Mouse (Mus musculus) lung, adult 2 months (tissue): ENCODE measurements at regions not wholly inside any gene's neighbourhood (a gene's known extent, or its start where the extent isn't known, plus 50 kb on each side); places are given as distances from the start of the nearest gene placed in this dataset.

Experiments used
- DNase-seq: peaks from one replicate; pipeline ENCODE4 v3.0.0; 2022
- H3K4me1 ChIP-seq: fragments of 200-500 bp; 2 replicates; pipeline ENCODE4 v1.6.1; 2011; ENCODE audit warnings: low read length; ENCODE audit not compliant: control insufficient read depth, insufficient read depth
- H3K4me3 ChIP-seq: fragments of 200-500 bp; replicated peaks from 2 replicates; pipeline ENCODE3; 2011; ENCODE audit warnings: low read depth, mild to moderate bottlenecking, control low read depth, low read length; ENCODE audit errors: extremely low read depth
- CTCF ChIP-seq: fragments of 200-500 bp; IDR thresholded peaks from 2 replicates; pipeline ENCODE4 v1.5.1; 2011; ENCODE audit warnings: mild to moderate bottlenecking, low read length, control low read depth; ENCODE audit not compliant: insufficient read depth
- POLR2A ChIP-seq: fragments of 200-500 bp; IDR thresholded peaks from 2 replicates; pipeline ENCODE4 v1.6.1; 2011; ENCODE audit warnings: low read depth, mild to moderate bottlenecking, control low read depth, low read length, borderline replicate concordance; ENCODE audit errors: extremely low read depth
- WGBS: fragments of 180-500 bp; shearing (Covaris S2); methylation state at CpG from one replicate; pipeline ENCODE4 v1.1.7; 2018; 5-methylcytosine and 5-hydroxymethylcytosine counted together

DNA sequence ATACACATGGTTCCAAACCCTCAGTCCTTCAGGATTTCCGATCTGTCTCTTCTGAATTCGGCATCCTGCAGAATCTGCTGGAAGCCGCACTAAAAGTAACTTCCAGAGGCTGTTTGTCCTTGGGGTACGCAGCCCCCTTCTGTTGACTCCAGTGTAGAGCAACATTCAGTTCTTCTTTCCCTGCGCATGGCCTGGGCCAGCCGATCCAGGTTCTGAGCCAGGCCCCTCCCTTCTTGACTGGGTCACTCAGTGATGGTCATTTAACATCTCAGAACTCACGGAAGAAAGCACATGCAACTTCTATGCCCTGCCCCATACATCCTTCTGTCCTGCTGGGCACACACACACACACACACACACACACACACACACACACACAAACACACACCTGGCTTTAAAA lies 185.5 kb upstream of the Igsf21 start:
- no peak overlapping the region for H3K4me3 ChIP-seq
- 62% methylated on average over 7 of the region's 7 CpGs for WGBS
- DNase-seq, result no peak
- H3K4me1 ChIP-seq, result no peaks in the 10 kb centered on the region
- no peak for TF ChIP-seq POLR2A

DNA sequence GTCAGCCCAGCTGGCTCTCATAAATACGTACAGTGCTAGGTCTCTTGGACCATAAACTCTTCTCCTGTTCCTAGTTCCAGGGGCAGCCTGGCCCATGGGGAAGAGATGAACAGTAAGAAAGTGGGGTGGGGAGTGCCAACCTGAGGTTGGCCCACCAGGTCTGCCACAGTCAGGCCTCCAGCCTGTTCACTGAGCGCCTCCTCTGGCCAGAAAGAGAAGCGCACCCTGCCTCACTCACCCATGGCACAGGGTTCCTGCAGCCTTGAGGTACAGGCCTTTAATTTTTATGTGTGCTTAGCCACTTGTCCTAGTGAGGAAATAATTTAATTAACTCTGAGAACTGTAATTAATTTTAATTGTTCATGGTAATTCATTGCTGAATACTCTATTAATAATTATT lies 180.5 kb upstream of the Igsf21 start:
- no peak for DNase-seq
- no peaks in the 10 kb centered on the region for H3K4me1 ChIP-seq
- TF ChIP-seq POLR2A (no peak), CTCF (no peak)
- H3K4me3 ChIP-seq, result no peak overlapping the region
- WGBS, result 81% methylated on average over 3 of the region's 3 CpGs

DNA sequence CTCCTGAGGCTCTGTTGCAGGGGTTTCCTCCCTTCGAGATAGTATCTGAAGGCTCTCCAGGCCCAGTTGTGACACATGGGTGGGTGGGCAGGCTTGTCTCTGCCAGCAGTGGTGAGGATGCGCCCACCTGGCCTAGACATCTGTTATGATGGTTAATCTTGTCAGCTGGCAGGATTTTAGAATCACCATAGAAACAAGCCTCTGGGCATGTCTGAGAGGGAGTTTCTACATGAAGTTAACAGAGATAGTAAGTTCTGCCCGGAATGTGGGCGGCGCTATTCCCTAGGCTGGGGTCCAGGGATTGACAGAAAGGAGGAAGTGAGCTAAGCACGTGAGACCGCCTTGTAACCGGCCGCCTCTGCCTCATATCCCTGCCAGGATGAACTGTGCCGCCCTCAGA lies 177.2 kb upstream of the Igsf21 start:
- H3K4me1 ChIP-seq, result no peaks in the 10 kb centered on the region
- TF ChIP-seq CTCF (no peak), POLR2A (no peak)
- no peak overlapping the region for H3K4me3 ChIP-seq
- no peak for DNase-seq
- 85% methylated on average over 10 of the region's 10 CpGs for WGBS

DNA sequence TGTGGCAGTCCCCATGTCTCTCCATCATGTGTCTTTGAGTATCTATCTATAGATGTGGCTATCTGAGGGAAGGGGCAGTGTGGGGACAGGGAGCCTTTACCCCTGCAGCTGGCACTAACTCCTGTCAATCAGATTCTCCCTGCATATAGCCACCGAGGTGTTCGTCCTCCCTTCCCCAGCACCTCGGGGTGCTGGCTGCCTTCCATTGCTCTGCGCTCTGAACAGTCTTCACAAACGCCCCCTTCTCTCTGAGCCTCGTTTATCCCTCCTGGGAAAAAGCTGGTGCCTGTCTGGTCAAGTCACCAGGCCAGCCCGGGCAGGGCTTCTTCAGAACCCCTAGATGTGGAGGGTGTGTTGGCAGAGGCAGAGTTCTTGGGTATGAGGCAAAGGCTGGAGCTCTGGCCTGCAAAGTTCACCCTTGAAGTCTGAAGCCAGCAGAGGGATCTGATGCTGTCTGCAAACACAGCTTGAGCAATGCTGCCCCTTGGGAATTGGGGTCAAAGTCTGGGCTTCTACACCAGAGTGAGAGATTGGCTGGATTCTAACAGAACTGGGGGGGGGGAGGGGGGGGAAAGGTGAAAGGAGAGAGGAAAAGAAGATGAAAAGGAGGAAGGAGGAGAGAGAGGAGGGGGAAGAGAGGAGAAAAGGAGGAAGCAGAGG lies 175.5 kb upstream of the Igsf21 start:
- no peak for DNase-seq
- 46% methylated on average over 7 of the region's 7 CpGs for WGBS
- TF ChIP-seq POLR2A (no peak), CTCF (no peak)
- Histone ChIP-seq H3K4me3 (no peak overlapping the region), H3K4me1 (no peaks in the 10 kb centered on the region)

DNA sequence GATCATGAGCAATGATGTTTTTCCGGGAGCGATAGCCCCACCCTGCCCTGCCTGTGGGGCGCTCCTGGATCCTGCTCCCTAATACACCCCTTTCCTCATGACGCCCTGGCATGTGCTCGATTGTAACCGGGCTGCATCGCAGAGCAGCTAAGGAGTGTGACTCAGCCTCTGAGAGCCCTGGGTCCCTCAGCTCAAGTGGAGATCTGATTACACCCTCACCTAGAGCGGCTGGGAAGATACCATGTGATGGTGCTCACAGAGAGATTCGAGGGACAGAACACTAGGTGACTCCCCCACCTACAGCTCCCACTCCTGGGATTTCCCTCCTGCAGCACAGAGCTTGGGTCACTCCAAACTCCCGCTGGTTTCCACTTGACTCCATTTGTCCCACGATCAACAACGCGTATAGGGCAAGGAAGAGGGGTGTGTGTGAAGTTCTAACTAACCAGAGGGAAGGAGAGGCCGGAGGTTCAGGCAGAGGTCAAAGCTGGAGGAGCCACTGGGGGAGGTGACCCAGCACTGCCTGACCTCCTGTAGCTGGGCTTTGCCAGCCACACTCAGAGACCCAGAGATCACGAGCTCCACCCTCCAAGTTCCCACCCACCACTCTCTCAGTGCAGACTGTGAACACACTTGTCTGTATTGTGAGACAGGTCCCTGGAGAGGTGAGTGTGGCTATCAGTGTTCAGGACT lies 173.3 kb upstream of the Igsf21 start:
- Histone ChIP-seq H3K4me3 (no peak overlapping the region), H3K4me1 (no peaks in the 10 kb centered on the region)
- DNase-seq, result no peak
- TF ChIP-seq CTCF (no peak), POLR2A (no peak)
- 26% methylated on average over 15 of the region's 15 CpGs for WGBS

DNA sequence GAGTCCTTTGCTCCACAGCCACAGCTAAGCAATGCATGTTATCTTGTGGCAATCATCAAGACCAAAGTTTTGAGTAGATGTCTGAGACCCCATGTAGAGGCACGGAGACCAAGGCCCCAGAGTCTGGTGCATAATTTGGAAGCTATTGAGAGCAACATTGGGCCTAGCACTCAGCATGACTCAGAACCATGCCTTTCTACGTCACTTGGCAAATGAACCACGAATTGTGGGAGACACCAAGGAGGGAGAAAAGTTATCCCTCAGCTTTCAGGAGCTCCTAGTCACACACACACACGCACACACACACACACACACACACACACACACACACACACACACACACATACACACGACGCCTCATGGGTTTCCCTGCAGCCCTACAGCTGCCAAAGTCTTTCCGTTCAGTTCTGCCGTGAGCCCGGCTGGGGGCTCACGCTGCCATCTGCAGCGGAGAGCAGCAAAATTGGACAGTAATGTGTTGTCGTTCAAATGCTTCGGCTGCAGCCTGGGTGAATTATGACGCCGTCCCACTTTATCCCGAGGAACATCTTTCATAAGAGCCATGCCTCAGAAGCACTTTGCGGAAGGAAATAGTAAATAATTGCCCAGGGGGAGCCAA lies 165.8 kb upstream of the Igsf21 start:
- Histone ChIP-seq H3K4me1 (no peaks in the 10 kb centered on the region), H3K4me3 (no peak overlapping the region)
- DNase-seq, result no peak
- 48% methylated on average over 17 of the region's 17 CpGs for WGBS
- no peak for TF ChIP-seq POLR2A
- TF ChIP-seq CTCF, result no peak

DNA sequence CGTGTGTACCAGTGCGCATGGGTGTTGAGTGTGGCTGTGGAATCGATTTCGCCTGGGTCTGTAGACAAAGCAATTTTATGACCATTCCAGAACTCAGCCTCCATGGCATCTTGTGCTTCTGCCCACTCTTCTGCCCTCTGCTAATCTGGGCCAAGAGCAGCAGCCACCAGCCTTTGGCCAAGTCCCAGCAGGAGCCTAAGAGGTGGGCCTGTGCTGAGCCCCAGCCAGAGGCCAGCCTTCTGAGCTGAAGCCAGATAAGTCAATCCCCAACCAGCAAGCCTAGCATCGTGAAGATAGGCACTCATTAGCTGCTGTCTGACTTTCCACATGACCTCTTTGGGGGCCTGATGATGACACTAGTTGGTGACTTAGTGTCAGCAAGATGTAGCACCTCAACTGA lies 161.9 kb upstream of the Igsf21 start:
- 92% methylated on average over 5 of the region's 5 CpGs for WGBS
- Histone ChIP-seq H3K4me1 (no peaks in the 10 kb centered on the region), H3K4me3 (no peak overlapping the region)
- TF ChIP-seq POLR2A (no peak), CTCF (no peak)
- no peak for DNase-seq

DNA sequence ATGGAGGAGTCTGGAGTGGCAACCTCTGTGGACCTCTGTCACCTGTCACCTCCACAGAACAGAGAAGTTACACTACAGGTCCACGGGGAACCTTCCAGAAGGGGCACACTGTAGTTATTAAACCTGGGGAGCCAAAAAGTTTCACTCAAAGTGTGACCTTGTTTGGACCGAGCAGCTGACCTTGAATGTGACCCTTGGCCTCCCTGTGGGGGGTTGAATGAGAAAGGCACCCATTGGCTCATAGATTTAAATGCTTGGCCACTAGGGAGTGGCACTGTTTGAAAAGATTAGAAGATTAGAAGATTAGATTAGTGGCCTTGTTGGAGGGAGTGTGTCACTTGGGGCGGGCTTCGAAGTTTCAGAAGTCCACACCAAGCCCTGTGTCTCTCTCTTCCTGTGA lies 160.3 kb upstream of the Igsf21 start:
- Histone ChIP-seq H3K4me3 (no peak overlapping the region), H3K4me1 (no peaks in the 10 kb centered on the region)
- TF ChIP-seq CTCF (no peak), POLR2A (no peak)
- DNase-seq, result no peak
- WGBS, result 79% methylated on average over 4 of the region's 4 CpGs

DNA sequence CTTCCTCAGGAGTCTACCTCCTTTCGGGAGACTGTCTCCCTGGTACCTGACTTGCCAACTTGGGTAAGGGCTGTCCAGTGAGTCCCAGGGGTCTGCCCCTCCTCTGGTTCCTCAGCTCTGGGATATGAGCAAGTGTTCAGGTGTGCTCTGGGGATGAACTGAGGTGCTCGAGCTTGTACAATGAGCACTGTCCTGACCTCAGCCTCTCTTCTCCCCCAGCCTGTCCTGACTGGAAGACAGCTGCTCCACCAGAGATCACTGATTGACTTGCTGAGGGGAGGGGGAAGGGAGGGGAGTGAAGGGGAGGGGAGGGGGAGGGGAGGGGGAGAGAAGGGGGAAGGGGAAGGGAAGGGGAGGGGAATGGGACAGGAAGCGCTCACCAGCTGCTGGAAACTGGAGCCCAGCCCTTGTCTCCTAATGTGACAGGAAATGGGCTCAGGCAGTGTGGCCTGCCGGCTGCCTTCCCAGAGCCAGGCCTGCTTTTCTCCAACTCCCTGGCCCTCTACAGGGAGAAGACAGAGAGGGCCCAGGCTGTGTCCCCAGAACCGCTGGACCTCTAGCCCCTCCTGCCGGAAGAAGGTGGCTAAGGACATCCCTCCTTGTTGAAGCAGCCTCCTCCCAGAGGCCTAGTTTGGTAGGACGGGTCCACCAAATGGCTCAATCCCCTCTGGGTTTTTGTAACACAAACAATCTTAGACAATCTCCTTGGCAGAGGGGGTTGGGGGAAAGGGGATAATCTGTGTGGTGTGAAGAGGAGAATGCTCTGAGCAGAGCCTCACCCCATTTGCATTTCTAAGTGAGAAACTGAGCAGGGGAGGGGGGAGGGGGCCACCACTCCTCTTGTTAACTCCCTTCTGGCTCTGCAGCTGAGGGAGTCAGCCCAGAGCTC lies 159.7 kb upstream of the Igsf21 start:
- WGBS, result 24% methylated on average over 6 of the region's 7 CpGs
- TF ChIP-seq POLR2A (no peak), CTCF (peak; percentile 42; the same call in 1 of the 2 replicates)
- no peak for DNase-seq
- H3K4me3 ChIP-seq, result no peak overlapping the region
- H3K4me1 ChIP-seq, result no peaks in the 10 kb centered on the region
